Mouse (Mus musculus): ENCODE data around the gene Olfr986. TPM values are rescaled to one million over a fixed set of nuclear protein-coding genes. Genes with fewer than 3 reads are reported as not detected.
"Not testable (repeated sequence)": the region's sequence is repeated elsewhere in the genome, so short reads cannot be mapped to it uniquely, and the experiment has no call there.

Gene Olfr986
- not detected in 2 replicates for polyA plus RNA-seq (2014; fragmentation: Nextera tagmentation; extraction: Ambion mirVana)

DNA sequence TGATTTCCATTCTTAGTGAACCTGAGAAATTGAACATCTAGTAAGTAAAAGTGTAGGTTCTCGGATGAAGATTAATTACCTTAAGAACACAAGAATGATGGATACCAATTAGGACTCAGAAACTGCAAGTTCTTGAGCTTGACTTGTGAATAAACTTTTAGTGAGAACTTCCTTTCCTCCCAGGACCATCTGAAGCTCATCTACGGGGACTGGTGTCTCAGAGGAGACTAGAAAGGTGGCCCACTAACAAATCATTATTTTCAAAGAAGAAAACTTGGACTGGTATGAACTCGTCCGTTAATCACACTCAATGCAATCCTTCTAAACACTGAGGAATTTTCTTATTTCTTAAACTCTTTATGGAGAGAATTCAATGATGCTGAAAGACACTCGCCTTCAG, at the start of gene Olfr986:
Gene Olfr986 (plus strand): TSS at position 301 of the 400 bp plus-strand sequence.
- no peak within 1 kb of the TSS for H3K4me2 ChIP-seq (replicated peaks; ENCODE audit: low read depth, low read length)
- no peak within 1 kb of the TSS for H3K4me3 ChIP-seq (ENCODE audit: low read depth, low read length)
- H3K27ac ChIP-seq (ENCODE audit: low read length), result no peak within 1 kb of the TSS
- H3K9ac ChIP-seq (replicated peaks; ENCODE audit: low read depth, low read length), result no peak within 1 kb of the TSS
- WGBS, result 84% methylated on average over 5 of the region's 5 CpGs
- H3K36me3 ChIP-seq (ENCODE audit: control insufficient read depth, insufficient read depth, low read length), result no peaks in the 10 kb centered on the region
- H3K4me1 ChIP-seq (ENCODE audit: control insufficient read depth, insufficient read depth, low read length), result no peaks in the 10 kb centered on the region
- ATAC-seq (ENCODE audit: insufficient number of reproducible peaks, insufficient read depth, low FRiP score, low read depth), result no peak
- no peaks in the 10 kb centered on the region for H3K27me3 ChIP-seq (ENCODE audit: control insufficient read depth, insufficient read depth, low read length)
- no peaks in the 10 kb centered on the region for H3K9me3 ChIP-seq (ENCODE audit: control insufficient read depth, low read depth, low read length)

DNA sequence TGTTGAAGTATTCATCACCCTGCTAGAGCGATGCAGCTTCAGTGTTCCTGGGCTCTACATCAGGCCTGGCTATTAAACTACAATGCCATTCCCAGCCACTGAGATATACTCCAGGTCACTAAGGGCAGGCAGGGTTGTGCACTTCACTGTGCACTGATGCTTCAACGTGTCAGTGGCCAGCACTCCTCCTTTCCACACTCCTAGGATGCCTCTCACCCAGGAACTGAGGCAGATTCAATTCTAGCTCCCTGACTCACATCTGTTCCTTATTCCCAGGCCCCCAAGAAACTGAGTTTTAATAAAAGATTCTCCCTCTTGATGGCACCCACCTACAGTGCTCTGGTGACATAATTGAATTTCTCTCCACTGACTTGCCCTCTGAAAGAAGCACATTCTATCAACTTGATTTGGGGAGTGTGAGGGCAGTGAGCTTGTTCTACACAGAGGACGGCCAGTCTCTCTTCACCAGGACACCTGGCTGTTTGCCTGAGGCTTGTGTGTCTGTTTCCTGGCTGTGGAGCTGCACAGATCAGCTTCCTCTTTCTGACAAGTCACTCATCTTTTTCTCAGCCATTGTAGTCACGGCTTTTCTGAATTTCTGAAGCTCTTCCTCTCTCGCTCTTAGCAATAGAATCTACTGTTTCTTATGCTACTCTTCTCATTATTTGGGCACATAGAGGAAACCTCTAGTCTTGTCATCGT, 43.6 kb upstream of the Olfr986 start:
- Histone ChIP-seq H3K4me2 (replicated peaks; ENCODE audit: low read depth, low read length) (no peak overlapping the region), H3K9me3 (ENCODE audit: control insufficient read depth, low read depth, low read length) (no peaks in the 10 kb centered on the region), H3K27me3 (ENCODE audit: control insufficient read depth, insufficient read depth, low read length) (no peaks in the 10 kb centered on the region), H3K4me1 (ENCODE audit: control insufficient read depth, insufficient read depth, low read length) (no peaks in the 10 kb centered on the region), H3K9ac (replicated peaks; ENCODE audit: low read depth, low read length) (no peak overlapping the region), H3K36me3 (ENCODE audit: control insufficient read depth, insufficient read depth, low read length) (no peaks in the 10 kb centered on the region), H3K27ac (ENCODE audit: low read length) (no peak overlapping the region), H3K4me3 (ENCODE audit: low read depth, low read length) (no peak overlapping the region)
- ATAC-seq (ENCODE audit: insufficient number of reproducible peaks, insufficient read depth, low FRiP score, low read depth), result no peak
- WGBS, result 77% methylated on average over 6 of the region's 6 CpGs

GRCm38 (mm10) chr9:40139484-40139883, 41.2 kb upstream of the Olfr986 start:
- H3K27me3 ChIP-seq (ENCODE audit: control insufficient read depth, insufficient read depth, low read length), result no peaks in the 10 kb centered on the region
- 51% methylated on average over 4 of the region's 4 CpGs for WGBS
- no peaks in the 10 kb centered on the region for H3K4me1 ChIP-seq (ENCODE audit: control insufficient read depth, insufficient read depth, low read length)
- H3K9ac ChIP-seq (replicated peaks; ENCODE audit: low read depth, low read length), result no peak overlapping the region
- no peak overlapping the region for H3K4me2 ChIP-seq (replicated peaks; ENCODE audit: low read depth, low read length)
- no peaks in the 10 kb centered on the region for H3K9me3 ChIP-seq (ENCODE audit: control insufficient read depth, low read depth, low read length)
- no peaks in the 10 kb centered on the region for H3K36me3 ChIP-seq (ENCODE audit: control insufficient read depth, insufficient read depth, low read length)
- no peak for ATAC-seq (ENCODE audit: insufficient number of reproducible peaks, insufficient read depth, low FRiP score, low read depth)
- H3K4me3 ChIP-seq (ENCODE audit: low read depth, low read length), result no peak overlapping the region
- no peak overlapping the region for H3K27ac ChIP-seq (ENCODE audit: low read length)

- no peak for ATAC-seq (ENCODE audit: insufficient number of reproducible peaks, insufficient read depth, low FRiP score, low read depth)
- H3K4me3 ChIP-seq (ENCODE audit: low read depth, low read length), result no peak overlapping the region
- H3K9ac ChIP-seq (replicated peaks; ENCODE audit: low read depth, low read length), result no peak overlapping the region
- H3K9me3 ChIP-seq (ENCODE audit: control insufficient read depth, low read depth, low read length), result no peaks in the 10 kb centered on the region
- H3K36me3 ChIP-seq (ENCODE audit: control insufficient read depth, insufficient read depth, low read length), result no peaks in the 10 kb centered on the region
- WGBS, result 68% methylated on average over 1 of the region's 1 CpGs
- H3K27me3 ChIP-seq (ENCODE audit: control insufficient read depth, insufficient read depth, low read length), result no peaks in the 10 kb centered on the region
- H3K27ac ChIP-seq (ENCODE audit: low read length), result no peak overlapping the region
- no peak overlapping the region for H3K4me2 ChIP-seq (replicated peaks; ENCODE audit: low read depth, low read length)
- H3K4me1 ChIP-seq (ENCODE audit: control insufficient read depth, insufficient read depth, low read length), result no peaks in the 10 kb centered on the region
These were observed 39.2 kb upstream of the Olfr986 start for GRCm38 (mm10) chr9:40141544-40141943.

DNA sequence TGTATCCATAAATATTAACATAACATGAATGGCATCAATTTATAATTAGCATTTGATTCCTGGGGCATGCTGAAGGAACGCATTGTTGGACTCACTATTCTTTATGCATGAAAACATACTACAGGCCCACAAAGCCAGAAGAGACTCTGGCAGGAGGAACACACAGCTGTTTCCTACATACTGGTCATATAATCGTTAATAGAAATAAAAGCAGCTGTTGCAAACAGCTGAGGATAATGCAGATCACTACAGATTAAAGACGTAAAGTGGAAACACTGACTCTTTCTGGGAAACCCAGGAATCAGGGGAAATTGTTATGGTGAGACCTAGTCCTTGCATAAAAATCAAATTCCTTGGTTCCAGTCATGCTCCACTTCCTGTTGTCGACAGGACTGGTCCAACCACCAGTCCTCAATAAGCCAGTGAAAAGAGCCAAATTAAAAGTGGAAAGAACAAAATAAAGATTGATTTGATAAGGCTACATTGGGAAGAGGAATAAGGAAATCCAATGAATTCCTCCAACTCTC, 25.5 kb upstream of the Olfr986 start:
- H3K4me2 ChIP-seq (replicated peaks; ENCODE audit: low read depth, low read length), result no peak overlapping the region
- no peak for ATAC-seq (ENCODE audit: insufficient number of reproducible peaks, insufficient read depth, low FRiP score, low read depth)
- no peak overlapping the region for H3K4me3 ChIP-seq (ENCODE audit: low read depth, low read length)
- H3K27ac ChIP-seq (ENCODE audit: low read length), result no peak overlapping the region
- H3K36me3 ChIP-seq (ENCODE audit: control insufficient read depth, insufficient read depth, low read length), result no peaks in the 10 kb centered on the region
- 68% methylated on average over 4 of the region's 4 CpGs for WGBS
- no peaks in the 10 kb centered on the region for H3K27me3 ChIP-seq (ENCODE audit: control insufficient read depth, insufficient read depth, low read length)
- no peaks in the 10 kb centered on the region for H3K4me1 ChIP-seq (ENCODE audit: control insufficient read depth, insufficient read depth, low read length)
- H3K9me3 ChIP-seq (ENCODE audit: control insufficient read depth, low read depth, low read length), result no peaks in the 10 kb centered on the region
- H3K9ac ChIP-seq (replicated peaks; ENCODE audit: low read depth, low read length), result no peak overlapping the region

GRCm38 (mm10) chr9:40166446-40166845, 14.3 kb upstream of the Olfr986 start:
- WGBS, result 81% methylated on average over 1 of the region's 1 CpGs
- H3K9ac ChIP-seq (replicated peaks; ENCODE audit: low read depth, low read length), result no peak overlapping the region
- no peak overlapping the region for H3K4me2 ChIP-seq (replicated peaks; ENCODE audit: low read depth, low read length)
- H3K9me3 ChIP-seq (ENCODE audit: control insufficient read depth, low read depth, low read length), result no peaks in the 10 kb centered on the region
- H3K27ac ChIP-seq (ENCODE audit: low read length), result no peak overlapping the region
- ATAC-seq (ENCODE audit: insufficient number of reproducible peaks, insufficient read depth, low FRiP score, low read depth), result no peak
- H3K4me3 ChIP-seq (ENCODE audit: low read depth, low read length), result no peak overlapping the region
- no peaks in the 10 kb centered on the region for H3K4me1 ChIP-seq (ENCODE audit: control insufficient read depth, insufficient read depth, low read length)
- H3K27me3 ChIP-seq (ENCODE audit: control insufficient read depth, insufficient read depth, low read length), result no peaks in the 10 kb centered on the region
- H3K36me3 ChIP-seq (ENCODE audit: control insufficient read depth, insufficient read depth, low read length), result no peaks in the 10 kb centered on the region

GRCm38 (mm10) chr9:40177017-40177416, 3.7 kb upstream of the Olfr986 start:
- Histone ChIP-seq H3K27ac (ENCODE audit: low read length) (no peak overlapping the region), H3K4me1 (ENCODE audit: control insufficient read depth, insufficient read depth, low read length) (no peaks in the 10 kb centered on the region), H3K9me3 (ENCODE audit: control insufficient read depth, low read depth, low read length) (no peaks in the 10 kb centered on the region), H3K27me3 (ENCODE audit: control insufficient read depth, insufficient read depth, low read length) (no peaks in the 10 kb centered on the region), H3K4me3 (ENCODE audit: low read depth, low read length) (no peak overlapping the region), H3K36me3 (ENCODE audit: control insufficient read depth, insufficient read depth, low read length) (no peaks in the 10 kb centered on the region), H3K4me2 (replicated peaks; ENCODE audit: low read depth, low read length) (no peak overlapping the region), H3K9ac (replicated peaks; ENCODE audit: low read depth, low read length) (no peak overlapping the region)
- no peak for ATAC-seq (ENCODE audit: insufficient number of reproducible peaks, insufficient read depth, low FRiP score, low read depth)
- 77% methylated on average over 6 of the region's 6 CpGs for WGBS

GRCm38 (mm10) chr9:40185166-40185565, 4.4 kb downstream of the Olfr986 start:
- H3K27ac ChIP-seq (ENCODE audit: low read length); H3K27me3 ChIP-seq (ENCODE audit: control insufficient read depth, insufficient read depth, low read length); H3K9ac ChIP-seq (replicated peaks; ENCODE audit: low read depth, low read length); H3K36me3 ChIP-seq (ENCODE audit: control insufficient read depth, insufficient read depth, low read length); H3K4me3 ChIP-seq (ENCODE audit: low read depth, low read length); H3K4me2 ChIP-seq (replicated peaks; ENCODE audit: low read depth, low read length); H3K9me3 ChIP-seq (ENCODE audit: control insufficient read depth, low read depth, low read length); ATAC-seq (ENCODE audit: insufficient number of reproducible peaks, insufficient read depth, low FRiP score, low read depth); H3K4me1 ChIP-seq (ENCODE audit: control insufficient read depth, insufficient read depth, low read length): not testable (repeated sequence)
- WGBS, result 42% methylated on average over 2 of the region's 2 CpGs
